Mouse (Mus musculus) liver, embryonic 11.5 days (tissue): ENCODE results near the gene Nphp3. TPM values are rescaled to one million over a fixed set of nuclear protein-coding genes. Genes with fewer than 3 reads are reported as not detected.
A peak's percentile ranks its signal among the peaks of the same experiment; 100 is the strongest.

Experiments used
- ATAC-seq: fragments of 200-750 bp; cut with Nextera tagmentation; replicated peaks from 2 replicates; pipeline ENCODE4 v1.8.0; 2017; ENCODE audit warnings: moderate number of reproducible peaks, mild to moderate bottlenecking, moderate TSS enrichment, moderate library complexity; ENCODE audit not compliant: low FRiP score
- DNase-seq: peaks from one replicate; pipeline ENCODE4 v3.0.0-alpha.2; 2017; ENCODE audit warnings: low spot score
- H3K27ac ChIP-seq: fragments of 300-500 bp; sonication (generic); 2 replicates; pipeline ENCODE4 v1.5.1; 2014; ENCODE audit warnings: mild to moderate bottlenecking, low read depth, low read length, control low read depth
- H3K27me3 ChIP-seq: fragments of 300-500 bp; sonication (generic); replicated peaks from 2 replicates; pipeline ENCODE4 v1.6.1; 2014; ENCODE audit warnings: low read length, mixed read lengths; ENCODE audit not compliant: control insufficient read depth, insufficient read depth
- H3K36me3 ChIP-seq: fragments of 300-500 bp; sonication (generic); 2 replicates; pipeline ENCODE4 v1.6.1; 2014; ENCODE audit warnings: mild to moderate bottlenecking, low read length, moderate library complexity, mixed read lengths; ENCODE audit not compliant: control insufficient read depth, insufficient read depth
- H3K4me1 ChIP-seq: fragments of 300-500 bp; sonication (generic); replicated peaks from 2 replicates; pipeline ENCODE4 v1.6.1; 2014; ENCODE audit warnings: low read length, mixed read lengths; ENCODE audit not compliant: control insufficient read depth, insufficient read depth
- H3K4me2 ChIP-seq: fragments of 300-500 bp; sonication (generic); 2 replicates; pipeline ENCODE4 v1.6.1; 2014; ENCODE audit warnings: mild to moderate bottlenecking, control low read depth, moderate library complexity
- H3K4me3 ChIP-seq: fragments of 300-500 bp; sonication (generic); 2 replicates; pipeline ENCODE4 v1.5.1; 2014; ENCODE audit warnings: low read depth, low read length, control low read depth
- H3K9ac ChIP-seq: fragments of 300-500 bp; sonication (generic); 2 replicates; pipeline ENCODE4 v1.6.1; 2014; ENCODE audit warnings: low read depth, low read length, control low read depth
- H3K9me3 ChIP-seq: fragments of 300-500 bp; sonication (generic); 2 replicates; pipeline ENCODE4 v1.6.1; 2016; ENCODE audit warnings: low read length, inconsistent platforms, mixed read lengths; ENCODE audit not compliant: control insufficient read depth
- WGBS: fragments of 180-500 bp; shearing (Covaris S2); extraction: QIAGEN DNeasy Blood & Tissue Kit; methylation state at CpG from one replicate; pipeline ENCODE4 v1.1.7; 2014; 5-methylcytosine and 5-hydroxymethylcytosine counted together
- polyA plus RNA-seq: library from polyadenylated mRNA; unstranded; fragments of >200 nt; fragmentation: Nextera tagmentation; extraction: Ambion mirVana; gene quantifications from 2 replicates; pipeline ENCODE4 v1.2.1, GENCODE M21; 2014

Nphp3 gene
- polyA plus RNA-seq, 1 experiment from 2014 or later: 3.9 TPM

DNA sequence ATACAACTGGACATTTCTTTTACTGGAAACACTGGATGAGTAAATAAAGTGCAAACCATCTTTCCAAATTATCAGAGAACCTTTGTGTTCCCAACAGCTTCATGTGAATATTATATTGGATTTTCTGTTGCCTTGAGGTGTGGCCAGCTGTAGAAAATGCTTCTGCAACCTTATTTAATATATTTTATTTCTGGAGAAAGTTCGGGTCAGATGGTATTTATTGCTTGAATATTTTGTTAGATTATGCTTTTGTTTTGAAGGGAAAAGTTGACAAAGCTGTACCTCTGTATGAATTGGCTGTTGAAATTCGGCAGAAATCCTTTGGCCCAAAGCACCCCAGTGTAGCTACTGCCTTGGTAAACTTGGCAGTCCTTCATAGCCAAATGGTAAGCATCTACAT lies 38.0 kb downstream of the Nphp3 start, which contains the start of gene Gm28305:
TSS of gene Gm28305 (plus strand) at position 301 of the 400 bp plus-strand sequence.
- no peak within 1 kb of the TSS for H3K9ac ChIP-seq
- WGBS: 59% methylated on average over 2 of the region's 2 CpGs
- no peak within 1 kb of the TSS for H3K27ac ChIP-seq
- no peaks in the 10 kb centered on the region for H3K4me1 ChIP-seq
- H3K4me3 ChIP-seq: no peak within 1 kb of the TSS
- DNase-seq (no peak), ATAC-seq (no peak)
- no peaks in the 10 kb centered on the region for H3K27me3 ChIP-seq
- H3K4me2 ChIP-seq: no peak within 1 kb of the TSS
- peaks cover 2% of the 10 kb centered on the region; the same call in 1 of the 2 replicates for H3K36me3 ChIP-seq
- H3K9me3 ChIP-seq: no peaks in the 10 kb centered on the region

DNA sequence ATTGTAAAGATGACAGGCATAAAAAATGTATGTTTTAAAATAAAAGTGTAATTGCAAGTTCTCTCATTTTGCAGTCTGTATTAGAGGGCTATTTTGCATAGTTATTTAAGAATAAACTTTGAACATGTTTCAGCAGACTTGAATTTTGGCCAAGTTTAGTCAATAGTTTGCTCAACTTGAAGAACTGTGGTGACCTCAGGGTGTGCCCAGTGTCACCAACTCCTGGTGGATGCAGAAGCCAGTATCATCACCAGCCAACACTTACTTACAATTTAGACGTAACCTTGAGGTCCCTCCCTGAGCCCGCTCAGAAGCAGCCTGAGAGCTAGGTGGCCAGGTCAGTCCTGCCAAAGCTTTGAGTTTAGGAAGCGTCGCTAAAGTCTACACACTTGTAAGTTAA lies 41.3 kb downstream of the Nphp3 start:
- Histone ChIP-seq H3K4me2 (no peak overlapping the region), H3K27ac (no peak overlapping the region), H3K36me3 (peaks cover 14% of the 10 kb centered on the region), H3K4me1 (no peaks in the 10 kb centered on the region), H3K9me3 (no peaks in the 10 kb centered on the region), H3K4me3 (no peak overlapping the region), H3K27me3 (no peaks in the 10 kb centered on the region), H3K9ac (no peak overlapping the region)
- ATAC-seq: no peak
- 85% methylated on average over 4 of the region's 4 CpGs for WGBS
- DNase-seq: no peak

DNA sequence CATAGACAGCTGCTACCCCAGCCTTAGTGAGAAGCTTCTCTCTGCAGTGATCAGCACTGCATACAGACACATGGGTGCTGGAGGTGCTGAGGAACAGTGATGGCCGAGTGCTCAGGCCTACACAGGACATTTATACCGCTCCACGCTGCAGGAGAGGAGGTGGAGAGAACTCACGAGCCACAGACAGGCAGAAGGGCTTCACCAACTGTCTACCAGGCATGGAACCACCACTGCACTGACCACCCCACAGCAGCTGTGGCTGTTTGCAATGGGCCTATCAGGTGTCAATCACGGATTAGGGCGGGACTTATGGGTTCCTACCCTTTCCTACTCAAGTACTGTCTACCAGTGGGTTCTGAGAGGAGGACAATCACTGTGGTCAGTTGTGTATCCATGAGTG lies 48.7 kb downstream of the Nphp3 start:
- Histone ChIP-seq H3K27ac (no peak overlapping the region), H3K9ac (no peak overlapping the region), H3K4me3 (no peak overlapping the region), H3K9me3 (no peaks in the 10 kb centered on the region), H3K4me2 (no peak overlapping the region), H3K27me3 (no peaks in the 10 kb centered on the region), H3K36me3 (peaks cover 33% of the 10 kb centered on the region), H3K4me1 (no peaks in the 10 kb centered on the region)
- no peak for DNase-seq
- ATAC-seq: no peak
- 87% methylated on average over 6 of the region's 6 CpGs for WGBS

DNA sequence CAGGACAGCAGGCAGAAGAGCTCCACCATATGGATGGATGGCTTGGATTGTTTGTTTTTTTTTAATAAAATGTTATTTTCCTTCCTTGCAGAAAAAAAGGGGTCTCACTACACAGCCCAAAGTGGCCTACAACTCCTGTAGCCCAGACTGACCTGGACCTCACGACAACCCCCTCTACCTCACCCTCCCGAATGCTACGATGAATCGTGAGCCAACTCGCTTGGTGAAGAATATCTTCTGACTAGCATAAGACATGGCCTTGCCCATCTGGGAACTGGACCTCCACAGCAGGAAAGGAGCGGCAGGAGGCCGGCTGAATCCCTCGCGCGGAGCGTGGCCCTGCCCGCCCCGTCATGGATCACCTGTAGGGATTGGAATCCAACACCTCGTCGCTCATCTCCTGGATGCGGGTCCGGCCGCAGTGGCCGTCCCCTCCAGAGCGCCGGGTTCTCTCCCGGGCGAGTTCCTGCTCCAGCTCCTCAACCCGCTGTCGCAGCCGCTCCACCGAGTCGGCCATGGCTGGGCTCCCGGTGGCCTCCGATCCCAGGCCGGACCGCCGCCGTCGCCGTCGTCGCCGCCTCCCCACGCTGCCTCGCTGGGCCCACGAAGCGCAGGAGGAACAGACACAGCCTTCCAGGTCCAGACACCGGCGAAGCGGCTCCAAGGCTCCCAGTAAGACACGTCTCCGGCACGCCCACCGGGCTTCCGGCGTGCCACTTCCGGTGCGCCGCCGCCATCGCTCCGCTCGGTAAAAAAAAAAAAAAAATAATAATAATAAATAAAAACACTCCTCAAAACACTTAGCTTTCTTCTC lies 60.3 kb downstream of the Nphp3 start, which contains the start of gene Uba5:
TSS of gene Uba5 (minus strand) at position 705 of the 814 bp plus-strand sequence.
- Histone ChIP-seq H3K4me3 (peak within 1 kb of the TSS; percentile 88), H3K9me3 (no peaks in the 10 kb centered on the region), H3K4me1 (peaks cover 9% of the 10 kb centered on the region), H3K27ac (no peak within 1 kb of the TSS; the same call in 1 of the 2 replicates), H3K4me2 (peak within 1 kb of the TSS; percentile 89), H3K27me3 (no peaks in the 10 kb centered on the region), H3K9ac (peak within 1 kb of the TSS; percentile 77), H3K36me3 (peaks cover 5% of the 10 kb centered on the region; the same call in 1 of the 2 replicates)
- ATAC-seq (peak; percentile 76), DNase-seq (peak; percentile 67)
- WGBS: under 1% methylated on average over 59 of the region's 59 CpGs

DNA sequence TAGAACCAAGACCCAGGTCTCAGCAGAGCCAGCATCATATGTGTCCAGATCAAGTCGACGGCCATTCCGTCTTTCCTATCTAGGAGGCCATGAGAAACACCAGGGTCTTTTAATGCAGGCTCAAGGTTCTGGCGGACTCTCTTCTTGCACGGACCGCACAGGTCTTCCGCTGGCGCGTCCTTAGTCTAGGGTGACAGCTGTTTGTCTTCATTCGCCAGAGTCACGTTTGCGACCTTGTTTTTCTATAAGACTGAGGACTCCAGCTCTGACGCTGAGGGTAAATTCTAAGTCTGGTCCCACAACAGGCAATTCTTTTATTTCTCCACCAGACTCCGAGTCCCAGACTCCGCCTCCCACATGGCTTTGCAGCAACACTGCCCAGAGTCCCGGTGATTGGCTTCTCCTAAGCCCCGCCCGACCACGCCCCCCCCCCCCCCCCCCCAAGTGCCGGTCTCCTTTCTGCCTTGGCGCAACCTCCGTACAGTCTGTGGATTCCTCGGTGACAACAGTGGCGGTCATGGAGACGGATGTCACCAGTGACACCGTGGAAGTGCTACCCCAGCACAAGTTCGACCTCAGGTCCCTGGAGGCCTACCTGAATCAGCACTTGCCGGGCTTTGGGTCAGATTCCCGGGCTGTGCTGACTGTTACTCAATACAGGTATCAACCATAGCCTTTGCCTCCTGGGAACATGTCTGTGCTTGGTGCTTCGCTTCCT lies 61.1 kb downstream of the Nphp3 start, which contains the start of gene Acad11:
TSS of gene Acad11 (plus strand) at position 134 of the 718 bp plus-strand sequence.
- no peak within 1 kb of the TSS; the same call in 1 of the 2 replicates for H3K27ac ChIP-seq
- no peaks in the 10 kb centered on the region for H3K27me3 ChIP-seq
- under 1% methylated on average over 25 of the region's 30 CpGs for WGBS
- peak within 1 kb of the TSS; percentile 88 for H3K4me3 ChIP-seq
- H3K9ac ChIP-seq: peak within 1 kb of the TSS; percentile 77
- peak within 1 kb of the TSS; percentile 89 for H3K4me2 ChIP-seq
- ATAC-seq (peak; percentile 96), DNase-seq (peak; percentile 82)
- peaks cover 5% of the 10 kb centered on the region; the same call in 1 of the 2 replicates for H3K36me3 ChIP-seq
- peaks cover 9% of the 10 kb centered on the region for H3K4me1 ChIP-seq
- H3K9me3 ChIP-seq: no peaks in the 10 kb centered on the region

DNA sequence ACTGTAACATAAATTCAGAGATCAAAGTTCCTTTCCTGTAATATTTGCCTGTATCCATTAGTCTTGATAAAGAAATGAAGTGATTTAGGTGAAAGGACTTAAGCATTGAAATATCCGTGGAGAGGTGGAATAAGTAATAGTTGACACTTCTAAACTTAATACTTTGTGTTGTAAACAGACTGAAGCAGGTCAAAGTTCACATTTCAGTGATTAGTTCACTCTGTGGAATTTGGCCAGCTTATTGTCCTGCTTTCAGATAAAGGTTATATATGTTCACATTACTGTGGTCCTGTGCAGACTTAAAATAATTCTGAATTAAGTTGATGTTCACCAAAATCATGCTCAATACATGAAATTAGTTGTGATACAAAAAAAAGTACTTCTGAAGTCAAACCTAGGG lies 62.2 kb downstream of the Nphp3 start:
- Histone ChIP-seq H3K27me3 (no peaks in the 10 kb centered on the region), H3K9me3 (no peaks in the 10 kb centered on the region), H3K4me1 (peaks cover 9% of the 10 kb centered on the region), H3K36me3 (peaks cover 5% of the 10 kb centered on the region; the same call in 1 of the 2 replicates), H3K4me2 (peak overlapping the region; percentile 10; the same call in 1 of the 2 replicates), H3K4me3 (no peak overlapping the region), H3K27ac (no peak overlapping the region), H3K9ac (no peak overlapping the region)
- no peak for ATAC-seq
- DNase-seq: no peak
- WGBS: 30% methylated on average over 1 of the region's 1 CpGs

DNA sequence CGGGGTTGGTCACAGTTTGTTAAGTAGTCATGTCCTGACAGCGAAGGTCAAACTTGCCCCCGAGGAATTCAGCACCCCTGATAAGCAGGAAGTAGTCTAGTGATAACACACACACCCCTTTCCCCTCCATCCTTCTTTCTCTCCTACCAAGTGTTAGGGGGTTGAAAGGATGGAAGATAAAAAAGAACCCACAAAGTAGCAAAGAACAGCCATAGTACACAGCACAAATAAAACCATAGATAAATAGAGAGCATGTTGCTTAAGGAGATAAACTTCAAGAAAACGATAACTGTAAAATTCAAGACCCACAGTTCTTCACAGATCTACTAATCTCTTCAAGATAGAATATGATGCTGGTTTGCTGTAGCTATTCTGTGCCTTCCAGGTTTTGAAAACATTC lies 67.9 kb downstream of the Nphp3 start:
- ATAC-seq (no peak), DNase-seq (no peak)
- H3K4me3 ChIP-seq: no peak overlapping the region
- H3K9me3 ChIP-seq: no peaks in the 10 kb centered on the region
- H3K27ac ChIP-seq: no peak overlapping the region
- H3K4me2 ChIP-seq: no peak overlapping the region
- WGBS: 58% methylated on average over 4 of the region's 4 CpGs
- H3K27me3 ChIP-seq: no peaks in the 10 kb centered on the region
- H3K4me1 ChIP-seq: peaks cover 2% of the 10 kb centered on the region; the same call in 1 of the 2 replicates
- H3K9ac ChIP-seq: no peak overlapping the region
- no peaks in the 10 kb centered on the region for H3K36me3 ChIP-seq

DNA sequence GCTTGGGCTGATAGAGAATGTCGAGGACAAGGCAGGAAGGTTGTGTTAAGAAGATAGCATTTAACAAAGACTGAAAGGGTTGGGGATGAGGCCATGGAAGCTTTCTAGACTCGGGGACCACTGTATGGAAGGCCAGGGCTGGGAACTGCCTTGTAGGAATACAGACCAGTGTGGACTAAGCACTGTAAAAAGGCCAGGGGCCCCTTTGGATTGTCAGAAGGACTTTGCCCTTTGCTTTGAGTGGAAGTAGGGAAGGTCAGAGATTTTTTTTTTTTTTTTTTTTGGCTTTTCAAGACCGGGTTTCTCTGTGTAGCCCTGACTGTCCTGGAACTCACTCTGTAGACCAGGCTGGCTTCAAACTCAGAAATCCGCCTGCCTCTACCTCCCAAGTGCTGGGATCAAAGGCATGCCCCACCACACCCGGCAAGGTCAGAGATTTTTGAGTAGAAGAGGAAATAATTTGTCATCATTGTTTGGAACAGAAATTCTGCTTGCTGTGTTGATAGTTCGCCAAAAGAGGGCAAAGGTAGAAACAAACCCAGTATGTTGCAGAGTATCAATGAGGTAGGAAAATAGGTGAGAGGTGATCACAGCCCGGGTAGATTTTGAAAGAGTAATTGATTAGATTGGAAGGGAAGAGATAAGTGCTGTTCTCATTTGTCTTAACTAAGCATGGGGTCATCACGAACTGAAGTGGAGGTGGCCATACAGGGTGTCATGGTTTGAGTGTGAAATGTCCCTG lies 68.7 kb downstream of the Nphp3 start:
- Histone ChIP-seq H3K27ac (no peak overlapping the region), H3K4me2 (no peak overlapping the region)
- ATAC-seq: no peak

More for the DNA sequence above, 68.7 kb downstream of the Nphp3 start:
- Histone ChIP-seq H3K4me1 (peaks cover 2% of the 10 kb centered on the region; the same call in 1 of the 2 replicates), H3K9ac (no peak overlapping the region), H3K36me3 (no peaks in the 10 kb centered on the region), H3K4me3 (no peak overlapping the region), H3K9me3 (no peaks in the 10 kb centered on the region), H3K27me3 (no peaks in the 10 kb centered on the region)
- no peak for DNase-seq
- WGBS: 63% methylated on average over 8 of the region's 8 CpGs
